Mouse (Mus musculus) megakaryocyte, embryonic 14.5 days (primary cell): ENCODE results near the gene Eprs. TPM values are rescaled to one million over a fixed set of nuclear protein-coding genes. Genes with fewer than 3 reads are reported as not detected.

Experiments used
- H3K27me3 ChIP-seq: replicated peaks from 2 replicates; pipeline ENCODE3; 2012; ENCODE audit warnings: inconsistent platforms
- H3K36me3 ChIP-seq: replicated peaks from 2 replicates; pipeline ENCODE3; 2012; ENCODE audit warnings: low read length, inconsistent platforms, mixed read lengths
- H3K4me1 ChIP-seq: 2 replicates; pipeline ENCODE4 v1.6.1; 2012; ENCODE audit warnings: inconsistent platforms
- H3K4me3 ChIP-seq: replicated peaks from 2 replicates; pipeline ENCODE3; 2012; ENCODE audit warnings: moderate library complexity, mild to moderate bottlenecking, inconsistent platforms
- H3K9me3 ChIP-seq: 2 replicates; pipeline ENCODE4 v1.6.1; 2012; ENCODE audit warnings: inconsistent platforms
- FLI1 ChIP-seq: IDR thresholded peaks from 2 replicates; pipeline ENCODE4 v1.6.1; 2012; ENCODE audit warnings: low read length, inconsistent platforms, mixed read lengths
- GATA1 ChIP-seq: IDR thresholded peaks from 3 replicates; pipeline ENCODE4 v1.6.1; 2012; ENCODE audit warnings: mixed read lengths, low read length, inconsistent platforms, borderline replicate concordance
- polyA plus RNA-seq: library from polyadenylated mRNA; stranded (reverse); fragments of >175 nt; gene quantifications from 2 replicates; pipeline ENCODE4 v1.2.3, GENCODE M21; 2012; ENCODE audit warnings: low replicate concordance; ENCODE audit not compliant: insufficient read depth

Gene Eprs
- polyA plus RNA-seq, 1 experiment = 5.8 TPM

DNA sequence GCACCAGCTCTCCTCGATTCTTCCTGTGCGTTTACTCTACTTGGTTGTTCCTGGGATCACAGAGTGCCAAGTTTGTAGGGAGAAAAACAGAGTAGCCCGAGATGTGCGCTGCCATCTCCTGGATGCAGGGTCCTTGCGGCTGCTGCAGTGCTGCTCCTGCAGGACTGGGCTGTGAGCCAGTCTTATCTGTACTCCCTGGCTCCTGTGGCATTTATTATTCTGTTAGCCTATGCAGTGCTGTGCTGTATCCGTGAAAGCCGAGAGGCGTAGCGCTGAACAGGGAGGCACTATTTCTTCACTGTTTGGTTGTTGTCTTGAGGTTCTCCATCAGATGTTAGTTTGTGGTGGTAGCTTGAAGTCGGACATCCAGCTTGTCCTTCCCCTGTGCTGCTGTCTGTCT is 43.1 kb downstream of the Eprs start:
- H3K4me3 ChIP-seq = no peak overlapping the region
- peaks cover 91% of the 10 kb centered on the region for H3K36me3 ChIP-seq

DNA sequence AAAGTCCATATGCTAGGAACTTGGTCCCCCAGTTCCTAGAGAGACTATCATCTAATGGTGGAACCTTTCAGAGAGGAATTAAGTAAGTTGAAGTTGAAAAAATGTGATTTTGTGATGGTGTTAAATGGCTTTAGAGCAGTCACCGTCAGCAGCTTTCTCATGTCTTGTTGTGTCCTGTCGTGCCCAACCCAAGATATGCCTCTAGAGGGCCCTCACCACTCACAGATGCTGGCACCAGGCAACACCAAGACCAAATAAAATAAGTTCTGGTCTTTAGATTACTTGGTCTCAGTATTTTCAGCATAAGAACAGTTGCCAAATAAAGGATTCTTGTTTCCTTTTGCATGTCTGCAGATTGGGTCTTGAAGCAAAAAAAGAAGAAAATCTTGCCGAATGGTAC is 47.0 kb downstream of the Eprs start:
- H3K36me3 ChIP-seq = peaks cover 96% of the 10 kb centered on the region

More for the DNA sequence above, 43.1 kb downstream of the Eprs start:
- no peak for TF ChIP-seq FLI1
- no peak for TF ChIP-seq GATA1
- no peaks in the 10 kb centered on the region; the same call in 1 of the 2 replicates for H3K4me1 ChIP-seq
- H3K9me3 ChIP-seq = no peaks in the 10 kb centered on the region
- H3K27me3 ChIP-seq = no peaks in the 10 kb centered on the region

DNA sequence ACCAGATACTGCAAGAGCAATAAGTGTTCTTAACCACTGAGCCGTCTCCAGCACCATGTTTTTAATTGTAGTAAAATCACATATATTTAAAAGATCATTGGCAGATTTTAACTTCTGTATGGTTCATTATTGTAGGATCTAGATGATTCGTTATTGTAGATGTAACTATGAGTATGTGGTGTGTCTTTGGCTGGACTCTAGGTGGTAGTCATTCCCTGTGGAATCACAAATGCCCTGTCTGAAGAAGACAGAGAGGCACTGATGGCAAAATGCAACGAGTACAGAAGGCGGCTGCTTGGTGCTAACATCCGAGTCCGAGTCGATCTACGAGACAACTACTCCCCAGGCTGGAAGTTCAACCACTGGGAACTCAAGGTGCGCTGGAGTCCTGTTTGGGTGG is 55.2 kb downstream of the Eprs start:
- Histone ChIP-seq H3K27me3 (no peaks in the 10 kb centered on the region), H3K36me3 (peaks cover 98% of the 10 kb centered on the region), H3K4me1 (peaks cover 1% of the 10 kb centered on the region; the same call in 1 of the 2 replicates), H3K4me3 (no peak overlapping the region), H3K9me3 (no peaks in the 10 kb centered on the region)
- no peak for TF ChIP-seq FLI1
- no peak for TF ChIP-seq GATA1

More for the DNA sequence above, 47.0 kb downstream of the Eprs start:
- no peak for TF ChIP-seq GATA1
- no peak for TF ChIP-seq FLI1
- Histone ChIP-seq H3K9me3 (no peaks in the 10 kb centered on the region), H3K4me3 (no peak overlapping the region), H3K27me3 (no peaks in the 10 kb centered on the region), H3K4me1 (no peaks in the 10 kb centered on the region)

DNA sequence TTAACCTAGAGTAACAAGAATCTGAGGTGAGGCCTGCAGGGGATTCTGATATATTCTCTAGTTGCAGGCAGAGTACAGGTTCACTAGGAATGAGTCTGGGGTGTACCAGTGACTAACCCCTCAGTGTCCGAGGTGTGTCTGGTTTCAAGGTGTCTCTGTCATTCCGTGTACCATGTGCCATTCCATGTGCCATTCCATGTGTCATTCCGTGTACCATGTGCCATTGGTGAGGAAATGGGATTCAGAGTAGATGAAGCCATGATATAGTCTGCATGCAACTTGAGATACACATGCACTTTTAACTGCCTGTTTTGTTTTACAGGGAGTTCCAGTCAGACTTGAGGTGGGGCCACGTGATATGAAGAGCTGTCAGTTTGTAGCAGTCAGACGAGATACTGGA is 57.0 kb downstream of the Eprs start:
- no peaks in the 10 kb centered on the region for H3K9me3 ChIP-seq
- TF ChIP-seq FLI1 (no peak), GATA1 (no peak)
- peaks cover 6% of the 10 kb centered on the region for H3K4me1 ChIP-seq
- H3K4me3 ChIP-seq = no peak overlapping the region
- H3K36me3 ChIP-seq = peaks cover 99% of the 10 kb centered on the region
- no peaks in the 10 kb centered on the region for H3K27me3 ChIP-seq

DNA sequence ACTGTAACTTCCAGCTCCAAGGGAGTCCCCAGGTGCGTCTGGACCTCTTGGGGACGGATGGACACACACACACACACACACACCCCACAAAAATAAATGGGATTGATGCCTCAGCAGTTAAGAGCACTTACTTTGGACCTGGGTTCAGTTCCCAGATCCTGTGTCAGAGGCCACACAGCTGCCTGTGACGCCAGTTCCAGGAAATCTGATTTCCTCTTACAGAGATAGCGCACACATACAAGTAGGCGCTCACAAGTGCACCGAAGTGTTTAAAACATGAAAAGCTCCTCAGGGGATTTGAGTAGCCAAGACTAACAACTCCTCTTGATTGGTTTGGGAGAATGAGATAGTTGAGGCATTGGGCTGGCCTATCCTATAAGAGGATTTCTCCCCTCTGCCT is 57.9 kb downstream of the Eprs start:
- peaks cover 99% of the 10 kb centered on the region for H3K36me3 ChIP-seq
- TF ChIP-seq FLI1 = no peak
- no peak for TF ChIP-seq GATA1

DNA sequence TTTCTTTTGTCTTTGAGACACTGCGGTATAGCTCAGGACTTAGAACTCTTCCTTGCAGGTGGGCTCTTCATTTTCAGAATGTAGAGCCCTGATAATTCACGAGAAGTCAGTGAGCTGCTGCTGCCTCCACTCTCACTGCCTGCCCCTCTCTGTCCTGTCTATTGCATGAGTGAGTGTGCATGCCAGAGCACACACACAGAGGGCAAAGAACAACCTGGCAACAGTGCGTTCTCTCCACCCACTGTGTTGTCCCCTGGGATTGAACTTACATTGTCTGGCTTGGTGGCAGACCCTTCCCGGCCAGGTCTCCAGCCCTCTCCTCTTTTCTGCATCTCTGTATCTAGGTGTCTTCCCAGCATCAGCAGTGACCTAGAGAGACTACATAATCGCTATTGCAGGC is 63.7 kb downstream of the Eprs start:
- Histone ChIP-seq H3K4me3 (no peak overlapping the region), H3K36me3 (peaks cover 79% of the 10 kb centered on the region), H3K4me1 (peaks cover 9% of the 10 kb centered on the region), H3K9me3 (no peaks in the 10 kb centered on the region), H3K27me3 (peaks cover 4% of the 10 kb centered on the region)
- TF ChIP-seq FLI1 (no peak), GATA1 (no peak)

More for the DNA sequence above, 57.9 kb downstream of the Eprs start:
- Histone ChIP-seq H3K4me3 (no peak overlapping the region), H3K4me1 (peaks cover 6% of the 10 kb centered on the region), H3K9me3 (no peaks in the 10 kb centered on the region), H3K27me3 (no peaks in the 10 kb centered on the region)

DNA sequence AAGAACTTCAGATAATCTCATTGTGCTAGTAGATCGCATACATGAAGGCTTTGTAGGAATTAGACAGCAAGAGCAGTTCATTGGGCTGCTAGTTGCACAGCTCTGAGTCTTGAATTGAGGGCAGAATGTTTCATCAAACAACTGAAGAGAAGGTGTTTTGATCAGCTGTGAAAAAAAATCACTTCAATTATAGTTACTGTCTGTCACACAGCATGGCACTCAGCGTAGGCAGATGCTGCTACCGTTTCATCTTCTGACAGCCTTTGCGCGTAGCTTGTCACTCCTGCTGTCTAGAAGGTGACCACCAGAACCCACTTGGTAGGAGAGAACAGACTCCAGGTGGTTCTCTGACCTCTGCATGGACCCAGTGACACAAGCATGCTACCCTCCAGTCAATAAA is 67.6 kb downstream of the Eprs start:
- Histone ChIP-seq H3K4me1 (peaks cover 3% of the 10 kb centered on the region; the same call in 1 of the 2 replicates), H3K27me3 (peaks cover 9% of the 10 kb centered on the region), H3K36me3 (peaks cover 39% of the 10 kb centered on the region), H3K9me3 (no peaks in the 10 kb centered on the region), H3K4me3 (no peak overlapping the region)
- TF ChIP-seq FLI1 = no peak
- no peak for TF ChIP-seq GATA1

DNA sequence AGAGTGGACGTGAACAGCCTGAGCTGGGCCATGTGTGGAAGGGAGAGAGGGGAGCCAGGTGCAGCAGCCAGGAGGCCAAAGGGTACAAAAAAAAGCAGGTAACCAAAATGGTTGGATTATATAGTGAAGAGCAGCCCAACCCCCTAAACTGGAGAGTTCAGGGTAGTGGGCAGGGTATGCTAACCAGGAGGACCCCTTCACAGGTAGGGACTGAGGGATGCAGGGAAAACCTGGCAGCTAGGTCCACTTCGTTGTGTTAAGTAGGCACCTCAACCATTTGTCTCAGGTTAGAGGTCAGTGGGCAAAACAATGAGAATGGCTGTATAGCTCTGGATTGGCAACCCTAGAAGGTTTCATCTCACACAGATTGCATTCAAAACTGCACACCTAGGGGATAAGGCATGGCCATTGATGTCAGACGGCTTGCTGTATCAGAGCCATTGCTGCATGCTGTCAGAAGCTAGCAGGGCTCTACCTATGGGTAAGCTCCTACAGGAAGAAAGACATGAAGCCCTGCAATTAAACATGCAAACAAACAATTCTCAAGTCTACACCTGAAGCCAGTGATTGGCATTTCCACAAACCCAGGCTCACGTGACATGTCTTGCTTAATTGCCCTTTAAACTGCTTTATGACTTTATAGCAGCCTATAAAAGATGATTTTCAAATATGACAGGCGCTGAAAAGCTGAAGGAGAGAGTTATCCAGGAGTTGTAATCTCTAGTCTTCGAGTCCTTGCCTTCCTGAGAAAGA is 68.6 kb downstream of the Eprs start:
- Histone ChIP-seq H3K4me1 (peaks cover 3% of the 10 kb centered on the region; the same call in 1 of the 2 replicates), H3K4me3 (no peak overlapping the region), H3K27me3 (peaks cover 16% of the 10 kb centered on the region), H3K9me3 (no peaks in the 10 kb centered on the region), H3K36me3 (peaks cover 31% of the 10 kb centered on the region)
- TF ChIP-seq FLI1 (no peak), GATA1 (no peak)

DNA sequence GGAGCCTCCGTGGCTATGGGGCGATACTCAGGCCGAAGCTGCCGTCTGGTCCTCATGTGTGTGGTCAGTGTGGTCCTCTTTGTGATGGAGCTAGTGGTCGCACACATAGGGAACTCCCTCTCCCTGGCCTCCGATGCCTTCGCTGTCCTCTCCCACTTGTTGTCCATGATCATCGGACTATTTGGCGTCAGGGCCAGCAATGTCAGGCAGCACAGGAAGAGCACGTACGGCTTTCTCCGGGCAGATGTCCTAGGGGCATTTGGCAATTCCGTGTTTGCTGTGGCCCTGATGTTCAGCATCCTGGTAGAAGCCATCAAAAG is 69.1 kb downstream of the Eprs start:
- H3K4me3 ChIP-seq = no peak overlapping the region
- H3K36me3 ChIP-seq = peaks cover 26% of the 10 kb centered on the region
- peaks cover 3% of the 10 kb centered on the region; the same call in 1 of the 2 replicates for H3K4me1 ChIP-seq
- H3K9me3 ChIP-seq = no peaks in the 10 kb centered on the region
- TF ChIP-seq GATA1 (no peak), FLI1 (no peak)
- peaks cover 21% of the 10 kb centered on the region for H3K27me3 ChIP-seq

DNA sequence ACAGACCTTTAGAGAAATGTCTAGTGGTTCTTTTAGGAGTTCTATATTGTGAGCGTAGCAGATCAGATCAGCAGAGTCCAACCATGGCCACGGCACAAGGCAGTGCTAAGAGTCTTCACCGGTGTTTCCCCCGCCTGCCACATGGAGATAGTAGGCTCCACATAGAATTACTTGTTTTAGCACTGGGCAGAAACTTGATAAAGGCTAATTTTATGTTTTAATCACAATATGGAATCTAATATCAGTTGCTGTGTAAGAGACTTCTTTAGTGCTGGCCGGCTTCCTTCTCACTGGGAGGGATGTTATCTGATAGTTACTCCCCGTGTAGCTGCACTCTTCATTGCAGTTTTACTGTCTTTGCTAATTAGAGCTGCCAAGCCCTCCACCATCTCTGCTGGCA is 70.3 kb downstream of the Eprs start:
- TF ChIP-seq GATA1 = no peak
- no peak for TF ChIP-seq FLI1
- H3K4me1 ChIP-seq = peaks cover 3% of the 10 kb centered on the region; the same call in 1 of the 2 replicates
- no peaks in the 10 kb centered on the region for H3K9me3 ChIP-seq
- no peak overlapping the region for H3K4me3 ChIP-seq
- H3K27me3 ChIP-seq = peaks cover 22% of the 10 kb centered on the region
- peaks cover 14% of the 10 kb centered on the region for H3K36me3 ChIP-seq
